Mouse (Mus musculus) frontal cortex, adult (tissue): ENCODE measurements around the gene Rps6kb1.

Source experiments
- ATAC-seq: cut with Nextera tagmentation; 2 replicates; pipeline ENCODE4 v1.9.2; 2017; ENCODE audit warnings: mild to moderate bottlenecking, moderate library complexity, mixed read lengths; ENCODE audit not compliant: low TSS enrichment

The Rps6kb1 gene

GRCm38 (mm10) chr11:86581250-86581753 is 36.7 kb upstream of the Rps6kb1 start:
- ATAC-seq = no peak

GRCm38 (mm10) chr11:86580319-86581113 is 35.9 kb upstream of the Rps6kb1 start:
- no peak for ATAC-seq

DNA sequence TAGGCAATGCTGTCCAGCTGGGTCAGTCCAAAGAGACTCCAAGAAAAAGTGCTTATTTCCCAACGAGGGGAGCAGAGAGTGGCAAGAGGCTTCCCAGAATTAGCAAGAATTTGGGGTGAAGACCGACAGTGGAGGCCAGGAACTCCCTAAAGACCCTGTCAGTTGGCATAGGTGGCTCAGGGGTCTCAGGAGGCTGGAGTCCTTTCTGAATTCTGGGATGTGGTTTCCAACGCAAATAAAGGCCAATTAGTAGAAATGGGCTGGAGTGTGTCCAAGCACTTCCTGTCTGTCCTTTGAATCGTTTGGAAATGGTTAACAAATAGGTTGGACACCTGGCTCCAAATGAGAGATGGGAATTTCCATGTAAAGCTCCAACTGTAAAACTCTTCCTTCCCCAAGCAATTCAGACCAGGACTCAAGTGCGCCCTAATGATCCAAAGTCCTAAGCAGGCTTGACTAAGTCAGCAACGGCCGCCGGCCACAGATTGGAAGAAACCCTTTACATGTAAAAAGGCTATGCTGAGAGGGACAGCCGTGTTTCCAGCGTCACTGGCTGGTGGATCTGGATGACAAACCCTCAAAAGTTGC is 35.2 kb upstream of the Rps6kb1 start:
- no peak for ATAC-seq

- no peak for ATAC-seq
Measured at GRCm38 (mm10) chr11:86578809-86579730, 34.5 kb upstream of the Rps6kb1 start.

GRCm38 (mm10) chr11:86578106-86578808 is 33.7 kb upstream of the Rps6kb1 start:
- ATAC-seq = no peak

GRCm38 (mm10) chr11:86577231-86577630 is 32.6 kb upstream of the Rps6kb1 start:
- ATAC-seq = no peak

DNA sequence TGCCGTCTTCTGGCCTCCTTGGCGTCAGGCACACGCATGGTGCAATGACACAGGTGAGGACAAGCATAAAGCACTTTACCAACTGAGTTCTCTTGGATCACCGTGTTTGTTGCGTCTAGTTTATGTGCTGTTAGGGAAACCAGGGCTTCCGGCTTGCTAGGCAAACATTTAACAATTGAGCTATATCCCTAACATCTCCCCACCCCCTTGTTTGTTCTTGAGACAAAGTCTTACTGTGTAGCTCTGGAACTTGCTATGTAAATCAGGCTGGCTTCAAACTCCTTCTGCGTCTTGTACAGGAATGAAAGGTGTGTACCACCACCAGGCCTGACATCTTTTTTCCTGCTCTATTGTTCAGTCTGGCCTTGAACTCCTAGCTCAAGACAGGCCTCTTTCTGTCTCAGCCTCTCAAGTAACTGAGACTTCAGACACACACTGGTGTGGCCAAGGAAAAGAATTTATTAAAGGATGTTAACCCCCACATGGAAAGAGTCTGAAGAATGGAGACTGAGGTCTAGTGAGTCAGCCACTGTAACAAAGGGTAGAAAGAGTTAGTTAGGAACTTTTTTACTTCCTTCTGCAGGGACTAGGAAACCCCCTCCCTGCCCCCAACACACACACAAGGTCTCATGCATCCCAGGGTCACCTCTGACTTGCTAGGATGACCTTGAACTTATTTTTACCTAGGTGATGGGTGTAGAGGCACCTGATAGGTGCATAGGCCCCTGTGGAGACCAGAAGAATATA is 31.2 kb upstream of the Rps6kb1 start:
- no peak for ATAC-seq

GRCm38 (mm10) chr11:86574408-86574807 is 29.8 kb upstream of the Rps6kb1 start:
- no peak for ATAC-seq

GRCm38 (mm10) chr11:86573646-86574231 is 29.1 kb upstream of the Rps6kb1 start:
- no peak for ATAC-seq

GRCm38 (mm10) chr11:86572623-86573022 is 28.0 kb upstream of the Rps6kb1 start:
- no peak for ATAC-seq

DNA sequence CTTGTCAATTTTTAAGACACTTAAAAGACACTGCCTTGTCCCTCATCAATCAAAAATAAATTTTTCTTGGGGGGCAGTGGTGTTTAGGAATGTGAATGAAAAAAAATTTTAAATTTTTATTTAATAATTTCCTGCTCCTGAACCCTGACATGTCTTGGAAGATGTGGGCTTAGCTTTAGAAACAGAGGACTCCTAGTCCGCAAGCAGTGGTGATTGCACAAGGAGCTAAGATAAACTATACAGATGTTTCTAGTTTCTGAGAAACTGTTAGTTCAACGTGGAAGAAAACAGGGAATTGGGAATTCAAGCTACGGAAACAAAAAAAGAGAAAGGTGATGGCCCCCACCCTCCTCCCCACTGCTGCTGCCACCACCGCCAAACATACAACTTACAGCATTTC is 27.3 kb upstream of the Rps6kb1 start:
- ATAC-seq = no peak

- ATAC-seq = no peak
Measured at GRCm38 (mm10) chr11:86571047-86571855, 26.6 kb upstream of the Rps6kb1 start.

DNA sequence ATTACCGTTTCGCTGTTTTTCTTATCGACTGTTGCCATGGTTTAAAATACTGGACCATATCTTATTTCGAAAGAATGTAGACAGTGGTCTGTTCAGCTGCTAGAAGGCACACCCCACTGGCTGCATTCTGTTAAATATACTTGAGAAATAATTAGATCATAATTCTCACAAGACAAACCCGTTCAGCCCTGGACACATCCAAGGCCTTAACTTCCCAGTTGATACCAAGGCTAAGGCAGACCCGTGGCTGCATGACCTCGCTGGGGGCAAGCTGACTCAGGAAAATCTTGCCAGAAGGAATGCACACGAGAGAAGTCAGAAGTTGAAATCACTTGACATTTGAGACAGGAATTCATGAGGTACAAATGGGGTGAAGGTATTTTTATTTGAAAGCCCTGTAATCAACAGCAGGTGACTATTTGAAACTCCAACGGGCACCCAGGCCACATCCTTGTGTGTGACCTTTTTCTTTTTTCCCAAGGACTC is 25.7 kb upstream of the Rps6kb1 start:
- no peak for ATAC-seq

DNA sequence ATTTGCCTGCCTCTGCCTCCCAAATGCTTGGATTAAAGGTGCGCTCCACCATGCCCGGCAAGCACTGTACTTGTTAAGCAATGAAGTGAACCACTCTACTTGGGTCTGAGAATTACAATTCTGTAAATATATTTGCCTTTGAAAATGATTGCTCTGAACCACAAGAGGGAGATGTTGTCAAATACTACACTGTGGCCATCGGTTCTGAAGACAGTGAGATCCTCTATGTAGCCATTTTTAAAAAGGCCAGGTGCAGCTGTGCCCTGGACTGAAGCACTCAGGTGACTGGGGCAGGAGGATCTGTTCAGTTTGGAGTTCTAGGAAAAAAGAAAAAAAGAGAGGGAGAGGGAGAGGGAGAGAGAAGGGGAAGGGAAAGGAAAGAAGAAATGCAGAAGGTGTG is 23.8 kb upstream of the Rps6kb1 start:
- ATAC-seq = peak; percentile 83

GRCm38 (mm10) chr11:86558258-86558657 is 13.7 kb upstream of the Rps6kb1 start:
- ATAC-seq = no peak

DNA sequence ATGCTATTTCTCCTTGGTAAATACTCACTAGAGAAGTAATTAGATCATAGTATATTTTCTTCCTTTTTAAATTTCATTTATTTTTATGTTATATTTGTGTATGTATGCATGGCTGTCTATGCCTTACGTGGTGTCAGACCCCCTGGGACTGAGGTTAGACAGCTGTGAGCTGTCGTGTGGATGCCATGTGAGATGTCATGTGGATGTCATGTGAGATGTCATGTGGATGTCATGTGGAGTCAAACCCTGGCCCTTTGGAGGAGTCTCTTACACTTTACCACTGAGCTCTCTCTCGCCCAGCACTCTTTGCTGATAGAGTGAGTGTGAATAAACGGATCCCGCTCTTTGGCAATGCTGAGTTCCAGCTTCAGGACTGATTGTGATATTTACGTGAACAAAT is 8.9 kb upstream of the Rps6kb1 start:
- no peak for ATAC-seq

DNA sequence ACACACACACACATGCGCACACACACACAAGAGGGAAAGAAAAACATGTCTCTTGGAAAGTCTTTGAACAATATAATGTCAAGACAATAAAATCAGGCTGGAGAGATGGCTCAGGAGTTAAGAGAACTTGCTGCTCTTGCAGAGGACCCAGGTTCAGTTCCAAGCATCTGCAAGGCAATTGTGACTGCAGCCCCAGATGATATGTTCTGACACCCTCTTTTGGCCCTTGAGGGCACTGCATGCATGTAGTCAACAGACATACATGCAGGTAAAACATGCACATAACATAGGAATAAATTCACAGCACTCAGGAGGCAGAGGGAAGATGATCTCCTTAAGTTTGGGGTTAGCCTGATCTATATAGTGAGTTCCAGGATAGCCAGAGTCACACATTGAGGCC is 2.8 kb upstream of the Rps6kb1 start:
- no peak for ATAC-seq

DNA sequence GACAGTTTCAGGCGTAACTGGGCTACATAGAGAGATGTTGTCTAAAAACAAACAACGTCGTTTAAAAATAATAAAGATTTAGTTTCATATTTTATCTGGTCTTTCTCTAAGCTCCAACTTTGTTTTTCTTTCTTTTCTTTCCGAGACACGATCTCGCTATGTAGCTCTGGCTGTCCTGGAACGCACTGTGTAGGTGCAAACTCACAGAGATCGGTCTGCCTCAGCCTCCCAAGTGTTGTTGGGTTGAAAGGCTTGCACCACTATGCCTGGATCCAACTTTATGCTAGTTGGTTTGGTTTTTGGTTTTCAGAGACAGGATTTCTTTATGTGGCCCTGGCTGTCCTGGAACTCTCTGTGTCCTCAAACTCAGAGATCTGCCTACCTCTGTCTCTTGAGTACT is 951 bp upstream of the Rps6kb1 start:
- no peak for ATAC-seq

GRCm38 (mm10) chr11:86543960-86544638 is 506 bp downstream of the Rps6kb1 start:
- ATAC-seq = peak; percentile 31
